Mouse (Mus musculus) frontal cortex, adult 2 months (tissue): Measurements from ENCODE around the gene Tnnt1. TPM values are rescaled to one million over a fixed set of nuclear protein-coding genes. Genes with fewer than 3 reads are reported as not detected.
A peak's percentile ranks its signal among the peaks of the same experiment; 100 is the strongest.
"Not testable (repeated sequence)": the region's sequence is repeated elsewhere in the genome, so short reads cannot be mapped to it uniquely, and the experiment has no call there.

Source experiments
- DNase-seq, 2 experiments: peaks; one replicate each; pipeline ENCODE4 v3.0.0; 2022; ENCODE audit warnings: low spot score in 1 of 2; ENCODE audit errors: extremely low spot score in 1 of 2
- polyA plus RNA-seq: library from polyadenylated mRNA; depleted of rRNA; stranded (reverse); fragments of >200 nt; gene quantifications from 2 replicates; pipeline ENCODE4 v1.2.3, GENCODE M21; 2012; rRNA removed

Tnnt1 gene
- 10.7 and 12.6 TPM in 2 replicates for polyA plus RNA-seq

GRCm38 (mm10) chr7:4516332-4517050 lies at the start of gene Tnnt1:
Tnnt1 (minus strand) TSS chr7:4516382.
- no peak for DNase-seq

DNA sequence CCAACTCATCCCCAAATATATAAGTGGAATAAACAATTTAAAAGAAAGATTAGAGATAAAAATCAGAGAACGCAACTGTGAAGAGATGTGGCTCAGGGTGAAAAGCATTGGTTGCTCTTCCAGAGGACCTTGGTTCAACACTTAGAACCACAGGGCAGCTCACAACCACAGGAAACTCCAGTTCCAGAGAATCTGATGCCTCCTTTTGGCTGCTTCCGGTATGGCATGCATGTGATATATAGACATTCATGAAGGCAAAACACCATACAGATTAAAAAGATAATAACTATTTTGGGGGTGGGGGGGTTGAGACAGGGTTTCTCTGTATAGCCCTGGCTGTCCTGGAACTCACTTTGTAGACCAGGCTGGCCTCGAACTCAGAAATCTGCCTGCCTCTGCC lies 46.5 kb upstream of the Tnnt1 start:
- DNase-seq: no peak

DNA sequence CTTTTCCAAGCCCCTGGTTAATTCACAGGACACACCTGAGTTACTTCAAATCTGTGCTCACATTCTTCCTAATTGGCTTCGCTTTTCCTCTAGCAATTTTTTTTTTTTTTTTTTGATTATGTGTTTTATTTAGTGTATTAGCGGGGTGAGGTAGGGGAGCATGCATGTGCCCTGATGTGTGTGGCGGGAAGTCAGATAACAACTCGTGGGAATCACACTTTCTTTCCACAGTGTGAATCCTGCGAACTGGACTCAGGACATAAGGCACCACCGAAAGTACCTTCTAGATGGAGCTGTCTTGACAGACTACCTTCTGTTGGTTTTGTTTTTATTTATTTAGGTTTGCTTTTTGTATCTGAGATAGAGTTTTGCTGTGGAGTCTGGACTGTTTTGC lies 41.0 kb upstream of the Tnnt1 start:
- no peak for DNase-seq

GRCm38 (mm10) chr7:4556256-4557166 lies 40.3 kb upstream of the Tnnt1 start:
- DNase-seq: peak; percentile 61 to 87

DNA sequence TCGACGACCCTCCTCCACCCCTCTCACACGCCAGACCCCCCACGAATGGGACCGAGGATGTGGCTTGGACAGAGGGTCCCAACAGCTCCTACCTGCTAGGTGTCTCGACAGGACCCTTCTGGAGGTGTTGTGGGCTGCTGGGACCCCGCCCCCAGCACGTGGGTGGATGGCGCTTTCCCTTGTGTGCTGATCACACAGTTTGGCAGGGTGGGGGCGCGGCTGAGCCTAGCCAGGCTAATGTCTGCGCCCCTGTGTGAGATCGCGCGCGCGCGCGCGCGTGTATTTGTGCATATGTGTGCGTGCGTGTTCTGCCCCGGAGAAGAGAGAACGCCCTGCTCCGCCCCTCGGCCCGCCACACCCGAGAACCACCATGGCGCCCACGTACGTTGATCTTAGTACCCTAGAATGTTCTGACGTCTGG lies 31.0 kb upstream of the Tnnt1 start, which contains the start of gene Syt5:
Syt5 (minus strand) TSS at position 321 of the 421 bp plus-strand sequence.
- DNase-seq: peak; percentile 50 to 75

DNA sequence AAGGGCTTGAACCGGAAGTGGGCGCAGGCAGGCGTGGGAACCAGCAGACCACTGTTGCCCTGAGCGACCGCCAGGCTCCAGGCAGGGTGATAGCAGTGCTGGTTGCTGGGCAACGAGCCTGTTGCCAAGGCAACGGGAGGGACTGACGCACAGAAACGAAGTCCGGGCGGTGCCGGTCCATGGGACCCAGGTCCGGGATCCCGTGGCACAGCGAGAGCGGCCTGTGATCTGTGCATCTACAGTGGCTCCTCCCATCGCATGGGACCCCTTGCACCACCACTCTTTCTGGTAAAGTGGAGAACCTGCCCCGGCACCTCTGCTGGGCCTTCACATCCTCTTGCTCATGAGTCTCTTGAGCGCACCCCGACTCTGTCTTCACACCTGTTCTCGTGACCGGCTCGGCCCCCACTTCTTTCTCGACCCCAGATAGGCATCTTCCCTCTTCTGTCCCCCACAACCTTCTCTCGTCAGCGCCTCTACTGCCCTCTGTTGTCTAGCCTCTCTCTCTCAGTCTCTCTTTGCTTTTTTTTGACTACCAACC lies 30.5 kb upstream of the Tnnt1 start:
- peak; percentile 95 to 97 for DNase-seq

DNA sequence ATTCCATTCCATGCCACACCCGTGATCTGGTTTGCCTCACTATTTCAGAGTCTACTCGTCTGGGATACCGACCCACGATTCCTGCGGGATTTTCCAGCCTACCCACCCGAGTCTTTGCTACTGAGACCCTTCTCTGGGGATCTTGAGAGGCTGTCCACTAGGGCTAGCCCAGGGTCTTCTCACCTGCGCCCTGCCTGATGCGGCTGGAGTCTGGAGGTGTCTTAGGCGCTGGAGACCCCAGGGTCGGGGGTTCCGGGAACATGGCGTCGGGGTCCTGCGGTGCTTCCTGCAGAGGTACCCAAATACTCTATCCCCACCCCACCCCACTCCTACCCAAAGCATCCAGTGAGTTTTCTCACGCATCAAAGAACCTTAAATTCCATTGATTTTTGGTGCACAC lies 29.9 kb upstream of the Tnnt1 start:
- DNase-seq: peak in 1 of 2 experiments; percentile 30

- DNase-seq: no peak
These were observed 25.8 kb upstream of the Tnnt1 start for GRCm38 (mm10) chr7:4542013-4542412.

GRCm38 (mm10) chr7:4541344-4541743 lies 25.2 kb upstream of the Tnnt1 start:
- no peak for DNase-seq

DNA sequence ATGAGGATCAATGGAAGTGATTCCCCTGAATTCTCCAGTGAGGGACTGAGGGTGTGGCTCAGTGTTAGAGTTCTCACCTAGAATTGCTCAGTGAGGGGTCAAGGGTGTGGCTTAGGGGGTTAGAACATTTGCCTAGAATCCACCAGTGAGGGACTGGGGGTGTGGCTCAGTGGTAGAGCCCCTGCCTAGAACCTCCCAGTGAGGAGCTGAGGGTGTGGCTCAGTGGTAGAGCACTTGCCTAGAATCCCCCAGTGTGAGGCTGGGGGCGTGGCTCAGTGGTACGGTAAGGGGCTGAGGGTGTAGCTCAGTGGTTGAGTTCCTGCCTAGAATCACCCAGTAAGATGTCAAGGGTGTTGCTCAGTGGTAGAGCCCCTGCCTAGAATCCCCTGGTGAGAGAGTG lies 22.8 kb upstream of the Tnnt1 start:
- DNase-seq: no peak

DNA sequence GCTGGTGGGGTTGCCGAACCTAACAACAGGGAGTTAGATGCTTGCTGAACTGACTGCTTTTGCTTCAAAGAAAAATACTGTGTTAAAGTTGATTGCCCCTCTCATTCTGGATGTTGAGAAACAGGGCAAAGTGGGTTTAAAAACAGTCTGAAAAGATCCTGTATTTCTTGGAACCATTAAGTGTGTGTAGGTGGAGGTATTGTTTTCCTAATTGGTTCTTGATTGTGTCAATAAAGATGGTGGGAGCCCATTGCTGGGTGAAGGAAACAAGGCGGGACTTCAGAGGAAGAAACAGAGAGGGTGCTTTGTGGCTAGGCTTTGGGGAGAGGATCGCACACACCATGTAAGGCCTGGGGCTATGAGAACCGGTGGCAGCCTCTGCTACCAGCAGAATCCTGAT lies 21.0 kb upstream of the Tnnt1 start:
- DNase-seq: no peak

DNA sequence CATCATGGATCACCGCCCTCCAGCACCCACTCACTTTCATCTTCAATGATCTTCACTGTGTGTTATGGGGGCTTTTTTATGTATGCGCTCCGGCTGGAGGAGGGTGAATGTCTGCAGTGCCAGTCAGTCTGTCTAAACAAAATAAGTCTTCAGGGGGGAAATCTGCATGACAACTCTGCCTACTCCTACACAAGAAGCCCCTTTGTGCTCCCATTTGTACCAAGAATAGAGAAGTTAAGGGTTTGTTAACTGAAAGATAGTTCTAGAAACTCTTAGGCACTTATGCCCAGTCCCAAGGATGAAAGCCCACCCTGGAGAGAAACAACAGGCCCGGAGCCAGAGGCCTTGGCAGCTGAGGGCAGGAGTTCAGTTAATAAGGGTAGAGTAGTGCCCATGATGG lies 20.2 kb upstream of the Tnnt1 start:
- no peak for DNase-seq

- DNase-seq: no peak
These were observed 16.0 kb upstream of the Tnnt1 start, which contains the start of gene Dnaaf3 for GRCm38 (mm10) chr7:4532005-4532729. Dnaaf3 (minus strand) TSS chr7:4532453.

DNA sequence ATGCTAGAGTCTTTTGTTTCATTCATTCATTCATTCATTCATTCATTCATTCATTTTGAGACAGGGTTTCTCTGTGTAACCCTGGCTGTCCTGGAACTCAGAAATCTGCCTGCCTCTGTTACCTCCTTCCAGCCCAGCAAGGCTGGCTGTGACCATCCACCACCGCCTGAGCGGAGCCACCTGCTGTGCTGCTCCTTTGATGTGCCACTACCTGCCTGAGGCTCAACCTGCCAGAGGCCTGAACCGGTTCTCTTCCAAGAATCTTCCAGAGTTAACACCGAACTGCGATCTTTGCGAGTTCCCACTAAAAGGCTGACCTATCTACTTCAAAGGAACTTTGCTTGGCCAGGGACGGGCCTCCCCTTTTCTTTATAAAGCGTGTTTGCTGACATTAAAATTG lies 14.0 kb upstream of the Tnnt1 start:
- not testable (repeated sequence) for DNase-seq

DNA sequence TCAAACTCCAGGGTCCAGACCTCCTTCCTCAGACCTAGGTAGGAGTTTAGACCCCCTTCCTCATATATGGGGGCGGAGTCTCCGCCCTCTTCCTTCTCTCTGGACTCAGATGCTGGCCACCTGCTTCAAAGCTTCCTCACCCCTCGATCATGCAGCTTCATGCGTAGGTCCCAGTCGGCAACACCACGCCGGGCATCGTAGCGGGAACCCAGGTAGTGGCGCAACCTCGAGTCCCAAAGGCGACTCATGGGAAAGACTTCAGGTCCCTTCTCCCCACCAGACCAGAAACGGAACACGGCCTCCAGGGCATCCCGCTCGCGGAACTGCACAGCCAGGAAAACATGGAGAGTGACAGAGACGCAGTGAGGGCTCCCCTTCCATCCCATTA lies 11.1 kb upstream of the Tnnt1 start:
- no peak for DNase-seq

- DNase-seq: peak in 1 of 2 experiments; percentile 79
These were observed 10.4 kb upstream of the Tnnt1 start for GRCm38 (mm10) chr7:4526341-4527301.

- DNase-seq: peak in 1 of 2 experiments; percentile 60
These were observed 8.2 kb upstream of the Tnnt1 start, which contains the start of gene Tnni3 for GRCm38 (mm10) chr7:4524212-4524922. Tnni3 (minus strand) TSS chr7:4524229.

GRCm38 (mm10) chr7:4523205-4524130 lies 7.3 kb upstream of the Tnnt1 start:
- DNase-seq: no peak
